Mouse (Mus musculus): ENCODE data around the gene Xrcc4. TPM values are rescaled to one million over a fixed set of nuclear protein-coding genes. Genes with fewer than 3 reads are reported as not detected.
A peak's percentile ranks its signal among the peaks of the same experiment; 100 is the strongest.

The Xrcc4 gene
- polyA plus RNA-seq, 1 experiment from 2014 or later = 11.4 TPM

- Histone ChIP-seq H3K4me1 (no peaks in the 10 kb centered on the region), H3K36me3 (no peaks in the 10 kb centered on the region), H3K4me3 (no peak overlapping the region), H3K27ac (no peak overlapping the region), H3K9ac (no peak overlapping the region), H3K4me2 (replicated peaks) (no peak overlapping the region), H3K27me3 (replicated peaks) (no peaks in the 10 kb centered on the region), H3K9me3 (no peaks in the 10 kb centered on the region)
- 68% methylated on average over 2 of the region's 2 CpGs for WGBS
- ATAC-seq (ENCODE audit: low FRiP score, low read depth) = no peak
Observed at GRCm38 (mm10) chr13:90032523-90032922, 56.9 kb downstream of the Xrcc4 start.

GRCm38 (mm10) chr13:90030911-90031310, 58.5 kb downstream of the Xrcc4 start:
- ATAC-seq (ENCODE audit: low FRiP score, low read depth) = no peak
- Histone ChIP-seq H3K4me1 (no peaks in the 10 kb centered on the region), H3K27ac (no peak overlapping the region), H3K9me3 (no peaks in the 10 kb centered on the region), H3K36me3 (no peaks in the 10 kb centered on the region), H3K27me3 (replicated peaks) (no peaks in the 10 kb centered on the region), H3K9ac (no peak overlapping the region), H3K4me3 (no peak overlapping the region), H3K4me2 (replicated peaks) (no peak overlapping the region)
- 75% methylated on average over 3 of the region's 3 CpGs for whole genome bisulfite sequencing

GRCm38 (mm10) chr13:90012620-90013019, 76.8 kb downstream of the Xrcc4 start:
- Histone ChIP-seq H3K27ac (no peak overlapping the region), H3K4me1 (no peaks in the 10 kb centered on the region), H3K36me3 (no peaks in the 10 kb centered on the region), H3K4me2 (replicated peaks) (no peak overlapping the region), H3K9me3 (no peaks in the 10 kb centered on the region), H3K4me3 (no peak overlapping the region), H3K9ac (no peak overlapping the region), H3K27me3 (replicated peaks) (no peaks in the 10 kb centered on the region)
- WGBS = 78% methylated on average over 3 of the region's 3 CpGs
- ATAC-seq (ENCODE audit: low FRiP score, low read depth) = no peak

- ATAC-seq (ENCODE audit: low FRiP score, low read depth) = no peak
- H3K4me1 ChIP-seq = no peaks in the 10 kb centered on the region
- H3K4me2 ChIP-seq (replicated peaks) = no peak overlapping the region
- no peaks in the 10 kb centered on the region for H3K9me3 ChIP-seq
- no peak overlapping the region for H3K9ac ChIP-seq
- WGBS = 87% methylated on average over 8 of the region's 8 CpGs
- no peak overlapping the region for H3K27ac ChIP-seq
- H3K27me3 ChIP-seq (replicated peaks) = no peaks in the 10 kb centered on the region
- H3K36me3 ChIP-seq = no peaks in the 10 kb centered on the region
- no peak overlapping the region for H3K4me3 ChIP-seq
Observed at GRCm38 (mm10) chr13:90012198-90012597, 77.2 kb downstream of the Xrcc4 start.

GRCm38 (mm10) chr13:90011129-90011528, 78.3 kb downstream of the Xrcc4 start:
- H3K27me3 ChIP-seq (replicated peaks) = no peaks in the 10 kb centered on the region
- H3K4me1 ChIP-seq = no peaks in the 10 kb centered on the region
- H3K36me3 ChIP-seq = no peaks in the 10 kb centered on the region
- WGBS = 84% methylated on average over 8 of the region's 8 CpGs
- no peak for ATAC-seq (ENCODE audit: low FRiP score, low read depth)
- no peak overlapping the region for H3K27ac ChIP-seq
- H3K9me3 ChIP-seq = no peaks in the 10 kb centered on the region
- no peak overlapping the region for H3K9ac ChIP-seq
- no peak overlapping the region for H3K4me3 ChIP-seq
- H3K4me2 ChIP-seq (replicated peaks) = no peak overlapping the region

- H3K4me2 ChIP-seq (replicated peaks) = no peak overlapping the region
- H3K4me3 ChIP-seq = no peak overlapping the region
- H3K4me1 ChIP-seq = no peaks in the 10 kb centered on the region
- H3K36me3 ChIP-seq = no peaks in the 10 kb centered on the region
- no peaks in the 10 kb centered on the region for H3K27me3 ChIP-seq (replicated peaks)
- no peak overlapping the region for H3K9ac ChIP-seq
- ATAC-seq (ENCODE audit: low FRiP score, low read depth) = no peak
- no peaks in the 10 kb centered on the region for H3K9me3 ChIP-seq
- H3K27ac ChIP-seq = no peak overlapping the region
Observed at GRCm38 (mm10) chr13:90009786-90010185, 79.6 kb downstream of the Xrcc4 start.

GRCm38 (mm10) chr13:90005561-90005960, 83.8 kb downstream of the Xrcc4 start:
- Histone ChIP-seq H3K9ac (no peak overlapping the region), H3K4me2 (replicated peaks) (no peak overlapping the region), H3K36me3 (no peaks in the 10 kb centered on the region), H3K9me3 (no peaks in the 10 kb centered on the region), H3K27me3 (replicated peaks) (no peaks in the 10 kb centered on the region), H3K27ac (no peak overlapping the region), H3K4me3 (no peak overlapping the region), H3K4me1 (no peaks in the 10 kb centered on the region)
- 85% methylated on average over 1 of the region's 1 CpGs for WGBS
- no peak for ATAC-seq (ENCODE audit: low FRiP score, low read depth)

- H3K4me2 ChIP-seq (replicated peaks) = no peak overlapping the region
- ATAC-seq (ENCODE audit: low FRiP score, low read depth) = no peak
- H3K4me1 ChIP-seq = no peaks in the 10 kb centered on the region
- no peaks in the 10 kb centered on the region for H3K27me3 ChIP-seq (replicated peaks)
- no peak overlapping the region for H3K27ac ChIP-seq
- H3K36me3 ChIP-seq = no peaks in the 10 kb centered on the region
- no peaks in the 10 kb centered on the region for H3K9me3 ChIP-seq
- no peak overlapping the region for H3K9ac ChIP-seq
- no peak overlapping the region for H3K4me3 ChIP-seq
Observed at GRCm38 (mm10) chr13:89997531-89997930, 91.9 kb downstream of the Xrcc4 start.

- Histone ChIP-seq H3K4me3 (no peak overlapping the region), H3K9me3 (no peaks in the 10 kb centered on the region), H3K4me1 (0 out of 2 replicates have a peak, but pooled peaks cover 2% of the 10 kb centered on the region), H3K27ac (no peak overlapping the region), H3K9ac (no peak overlapping the region), H3K27me3 (replicated peaks) (no peaks in the 10 kb centered on the region), H3K36me3 (no peaks in the 10 kb centered on the region), H3K4me2 (replicated peaks) (no peak overlapping the region)
- 52% methylated on average over 2 of the region's 2 CpGs for WGBS
- no peak for ATAC-seq (ENCODE audit: low FRiP score, low read depth)
Observed at GRCm38 (mm10) chr13:89986087-89986486, 103.3 kb downstream of the Xrcc4 start.

- Histone ChIP-seq H3K9ac (no peak overlapping the region), H3K4me2 (replicated peaks) (no peak overlapping the region), H3K4me3 (no peak overlapping the region), H3K36me3 (no peaks in the 10 kb centered on the region), H3K27ac (no peak overlapping the region), H3K27me3 (replicated peaks) (no peaks in the 10 kb centered on the region), H3K9me3 (no peaks in the 10 kb centered on the region), H3K4me1 (no peaks in the 10 kb centered on the region)
- no peak for ATAC-seq (ENCODE audit: low FRiP score, low read depth)
- 74% methylated on average over 3 of the region's 3 CpGs for WGBS
Observed at GRCm38 (mm10) chr13:89970940-89971339, 118.5 kb downstream of the Xrcc4 start.

GRCm38 (mm10) chr13:89968671-89969070, 120.7 kb downstream of the Xrcc4 start:
- Histone ChIP-seq H3K4me1 (no peaks in the 10 kb centered on the region), H3K36me3 (no peaks in the 10 kb centered on the region), H3K27ac (no peak overlapping the region), H3K9me3 (no peaks in the 10 kb centered on the region), H3K27me3 (replicated peaks) (no peaks in the 10 kb centered on the region), H3K9ac (no peak overlapping the region), H3K4me2 (replicated peaks) (no peak overlapping the region), H3K4me3 (no peak overlapping the region)
- no peak for ATAC-seq (ENCODE audit: low FRiP score, low read depth)

GRCm38 (mm10) chr13:89944354-89944753, 145.1 kb downstream of the Xrcc4 start:
- no peaks in the 10 kb centered on the region for H3K9me3 ChIP-seq
- H3K4me3 ChIP-seq = no peak overlapping the region
- no peak overlapping the region for H3K9ac ChIP-seq
- no peaks in the 10 kb centered on the region for H3K27me3 ChIP-seq (replicated peaks)
- H3K27ac ChIP-seq = no peak overlapping the region
- 59% methylated on average over 2 of the region's 2 CpGs for WGBS
- ATAC-seq (ENCODE audit: low FRiP score, low read depth) = no peak
- H3K4me2 ChIP-seq (replicated peaks) = no peak overlapping the region
- no peaks in the 10 kb centered on the region for H3K36me3 ChIP-seq
- no peaks in the 10 kb centered on the region for H3K4me1 ChIP-seq

- Histone ChIP-seq H3K9me3 (no peaks in the 10 kb centered on the region), H3K4me1 (no peaks in the 10 kb centered on the region), H3K9ac (no peak overlapping the region), H3K4me3 (no peak overlapping the region), H3K36me3 (no peaks in the 10 kb centered on the region), H3K27me3 (replicated peaks) (no peaks in the 10 kb centered on the region), H3K27ac (no peak overlapping the region), H3K4me2 (replicated peaks) (no peak overlapping the region)
- ATAC-seq (ENCODE audit: low FRiP score, low read depth) = peak; percentile 74; the same call in 1 of the 2 replicates
- 22% methylated on average over 3 of the region's 3 CpGs for WGBS
Observed at GRCm38 (mm10) chr13:89929477-89929876, 159.9 kb downstream of the Xrcc4 start.
